ENCODE assay signal across 10 mouse cellular contexts in genomic region chr11:97842001-97842400, GRCm38 (mm10). TPM values are rescaled to one million over a fixed set of nuclear protein-coding genes. Genes with fewer than 3 reads are reported as not detected.
DNase-seq lines count a peak whose midpoint lies in the region; ATAC-seq lines count a peak whose summit lies in the region.
"Had no signal": no experiment of that assay in that cellular context is flagged by ENCODE, and none has a peak within 500 bp of the region (broad histone marks: within the 10 kb centered on the region; RNA-seq: fewer than 3 reads in every experiment).

No protein-coding gene starts in this region.

- H3K4me2 ChIP-seq in heart, embryonic 13.5 days, result peak overlapping the region; percentile 80
- H3K4me2 ChIP-seq in forebrain, embryonic 13.5 days, result peak overlapping the region; percentile 67

- H3K36me3 ChIP-seq in heart, embryonic 13.5 days, result peaks cover 13% of the 10 kb centered on the region
- peaks cover 14% of the 10 kb centered on the region for H3K36me3 ChIP-seq in forebrain, embryonic 13.5 days (ENCODE audit: poor library complexity, severe bottlenecking)
- H3K36me3 ChIP-seq in midbrain, embryonic 10.5 days, result peaks cover 15% of the 10 kb centered on the region

- no peak overlapping the region for H3K9ac ChIP-seq in heart, embryonic 13.5 days
- H3K9ac ChIP-seq in forebrain, embryonic 13.5 days, result peak overlapping the region; percentile 51

- ATAC-seq in heart, embryonic 13.5 days (ENCODE audit: extremely low read depth, insufficient number of reproducible peaks, low FRiP score, low TSS enrichment), result no peak
- no peak for ATAC-seq in forebrain, embryonic 13.5 days

- no peak overlapping the region for H3K27ac ChIP-seq in heart, embryonic 13.5 days (replicated peaks)
- H3K27ac ChIP-seq in forebrain, embryonic 13.5 days, result peak overlapping the region; percentile 3; the same call in 1 of the 2 replicates
- H3K27ac ChIP-seq in midbrain, embryonic 10.5 days (replicated peaks), result peak overlapping the region; percentile 93

- no peaks in the 10 kb centered on the region for H3K27me3 ChIP-seq in heart, embryonic 13.5 days (replicated peaks)
- no peaks in the 10 kb centered on the region for H3K27me3 ChIP-seq in forebrain, embryonic 13.5 days
- no peaks in the 10 kb centered on the region for H3K27me3 ChIP-seq in midbrain, embryonic 10.5 days (ENCODE audit: low read depth, poor library complexity, severe bottlenecking)
- H3K27me3 ChIP-seq: heart, embryonic 12.5 days had no signal

- no peak overlapping the region for H3K4me3 ChIP-seq in heart, embryonic 13.5 days
- H3K4me3 ChIP-seq in forebrain, embryonic 13.5 days, result peak overlapping the region; percentile 59
- H3K4me3 ChIP-seq in midbrain, embryonic 10.5 days, result peak overlapping the region; percentile 70

- 52% methylated on average over 4 of the region's 4 CpGs for WGBS in heart, embryonic 13.5 days
- WGBS in forebrain, embryonic 13.5 days, result 21% methylated on average over 4 of the region's 4 CpGs
- 44% methylated on average over 4 of the region's 4 CpGs for WGBS in midbrain, embryonic 10.5 days

- no peaks in the 10 kb centered on the region for H3K9me3 ChIP-seq in heart, embryonic 13.5 days
- H3K9me3 ChIP-seq in forebrain, embryonic 13.5 days (replicated peaks), result no peaks in the 10 kb centered on the region
- no peaks in the 10 kb centered on the region for H3K9me3 ChIP-seq in midbrain, embryonic 10.5 days (replicated peaks)
- H3K9me3 ChIP-seq: heart, embryonic 12.5 days had no signal

- no peak for DNase-seq in heart, postnatal 25 days (ENCODE audit: low spot score)
- DNase-seq in MN1 (ENCODE audit: low spot score) (peak; percentile 18), adipocyte (ENCODE audit: low spot score) (no peak)
- no peak for DNase-seq in midbrain, embryonic 10.5 days (ENCODE audit: low spot score)
- DNase-seq in layer of hippocampus, postnatal 36 days, result no peak
- DNase-seq in right cerebral cortex, postnatal 25 days, result no peak
- DNase-seq: lung, postnatal 4 days had no signal

- intact Hi-C loops in heart, postnatal 25 days (cut with DNase I), result loop anchor here (5.0 kb wide), 1 partner anchor 40 kb away; the partner anchor contains the start of gene Fbxo47

- peaks cover 21% of the 10 kb centered on the region for H3K4me1 ChIP-seq in heart, embryonic 13.5 days
- peaks cover 16% of the 10 kb centered on the region for H3K4me1 ChIP-seq in forebrain, embryonic 13.5 days
- peaks cover 26% of the 10 kb centered on the region for H3K4me1 ChIP-seq in midbrain, embryonic 10.5 days

RNA-seq across cellular contexts. Expression of gene B230217C12Rik, which starts 1.4 kb away (rescaled TPM):
- polyA plus RNA-seq in heart, embryonic 13.5 days (2015; fragmentation: Nextera tagmentation; extraction: Ambion mirVana), result 5.1 and 5.5 TPM in 2 replicates
- total RNA-seq in heart, postnatal 25 days (2021), result under 1 TPM; 0.83 to 0.87 TPM
- 17.4 and 18.7 TPM in 2 replicates for polyA plus RNA-seq in forebrain, embryonic 13.5 days (2015; fragmentation: Nextera tagmentation; extraction: Ambion mirVana)
- polyA plus RNA-seq in midbrain, embryonic 10.5 days (2016; fragmentation: Nextera tagmentation; extraction: Ambion mirVana), result 12.6 and 14.3 TPM in 2 replicates
- total RNA-seq in layer of hippocampus, postnatal 36 days (2021), result 10 to 100 TPM; 67.5 to 68.4 TPM

RNA-seq across cellular contexts. Expression of gene Fbxo47, which starts 42.0 kb away (rescaled TPM):
- 0.70 and 1.1 TPM in 2 replicates for polyA plus RNA-seq in heart, embryonic 13.5 days (2015; fragmentation: Nextera tagmentation; extraction: Ambion mirVana)
- total RNA-seq in heart, postnatal 25 days (2021), result under 1 TPM in 1 of 2 experiments, not detected in 1; 0.11 TPM
- 0.78 and 1.4 TPM in 2 replicates for polyA plus RNA-seq in forebrain, embryonic 13.5 days (2015; fragmentation: Nextera tagmentation; extraction: Ambion mirVana)
- 0.38 and 0.40 TPM in 2 replicates for polyA plus RNA-seq in midbrain, embryonic 10.5 days (2016; fragmentation: Nextera tagmentation; extraction: Ambion mirVana)
- 1 to 10 TPM; 1.5 to 2.1 TPM for total RNA-seq in layer of hippocampus, postnatal 36 days (2021)

RNA-seq across cellular contexts. Expression of gene Lasp1, which starts 43.2 kb away (rescaled TPM):
- polyA plus RNA-seq in heart, embryonic 13.5 days (2015; fragmentation: Nextera tagmentation; extraction: Ambion mirVana), result 45.1 and 46.0 TPM in 2 replicates
- total RNA-seq in heart, postnatal 25 days (2021), result 10 to 100 TPM; 41.3 to 46.2 TPM
- polyA plus RNA-seq in forebrain, embryonic 13.5 days (2015; fragmentation: Nextera tagmentation; extraction: Ambion mirVana), result 95.3 and 109 TPM in 2 replicates
- 75.1 and 88.8 TPM in 2 replicates for polyA plus RNA-seq in midbrain, embryonic 10.5 days (2016; fragmentation: Nextera tagmentation; extraction: Ambion mirVana)
- total RNA-seq in layer of hippocampus, postnatal 36 days (2021), result 10 to 100 TPM; 98.0 to 98.2 TPM

RNA-seq across cellular contexts. Expression of gene Rpl23, which starts 59.8 kb away (rescaled TPM):
- polyA plus RNA-seq in heart, embryonic 13.5 days (2015; fragmentation: Nextera tagmentation; extraction: Ambion mirVana), result 376 and 393 TPM in 2 replicates
- total RNA-seq in heart, postnatal 25 days (2021), result 100 to 1,000 TPM; 454 to 515 TPM
- 386 and 461 TPM in 2 replicates for polyA plus RNA-seq in forebrain, embryonic 13.5 days (2015; fragmentation: Nextera tagmentation; extraction: Ambion mirVana)
- 378 and 451 TPM in 2 replicates for polyA plus RNA-seq in midbrain, embryonic 10.5 days (2016; fragmentation: Nextera tagmentation; extraction: Ambion mirVana)
- 100 to 1,000 TPM; 355 TPM for total RNA-seq in layer of hippocampus, postnatal 36 days (2021)
